Mouse (Mus musculus): Measurements from ENCODE around the gene Sdhaf4. TPM values are rescaled to one million over a fixed set of nuclear protein-coding genes. Genes with fewer than 3 reads are reported as not detected.

Sdhaf4 gene
- polyA plus RNA-seq, 1 experiment = 40.5 TPM

- Histone ChIP-seq H3K27me3 (ENCODE audit: control insufficient read depth, insufficient read depth, insufficient read length) (no peaks in the 10 kb centered on the region), H3K4me3 (no peak overlapping the region), H3K79me2 (ENCODE audit: control insufficient read depth, insufficient read depth) (no peaks in the 10 kb centered on the region), H3ac (ENCODE audit: control insufficient read depth, insufficient read length) (no peak overlapping the region), H3K36me3 (ENCODE audit: control insufficient read depth, insufficient read depth) (no peaks in the 10 kb centered on the region), H3K4me2 (ENCODE audit: low read depth) (no peak overlapping the region)
- TF ChIP-seq TCF12 (IDR thresholded peaks at IDR 0.05; ENCODE audit: insufficient read depth, poor library complexity, severe bottlenecking) = no peak
- no peak for TF ChIP-seq MYOD1 (IDR thresholded peaks at IDR 0.05; ENCODE audit: control insufficient read depth in 1 of 3, insufficient read length in 2 of 3, low read depth in 2 of 3)
- TF ChIP-seq TCF3 (IDR thresholded peaks at IDR 0.05; ENCODE audit: insufficient read length, low read depth) = no peak
- no peak for TF ChIP-seq USF1 (IDR thresholded peaks at IDR 0.05; ENCODE audit: low read depth)
- TF ChIP-seq E2F4 (IDR thresholded peaks at IDR 0.05; ENCODE audit: insufficient read depth) = no peak
- TF ChIP-seq POLR2A (IDR thresholded peaks at IDR 0.05; ENCODE audit: insufficient read length, low read depth) = no peak
These were observed 6.1 kb downstream of the Sdhaf4 start for GRCm38 (mm10) chr1:23999318-23999717.

GRCm38 (mm10) chr1:23998866-23999265, 6.6 kb downstream of the Sdhaf4 start:
- no peaks in the 10 kb centered on the region for H3K79me2 ChIP-seq (ENCODE audit: control insufficient read depth, insufficient read depth)
- H3K4me3 ChIP-seq = no peak overlapping the region
- no peak overlapping the region for H3ac ChIP-seq (ENCODE audit: control insufficient read depth, insufficient read length)
- no peaks in the 10 kb centered on the region for H3K36me3 ChIP-seq (ENCODE audit: control insufficient read depth, insufficient read depth)
- no peak for TF ChIP-seq MYOG (IDR thresholded peaks at IDR 0.05; ENCODE audit: control insufficient read depth in 1 of 3, insufficient read depth in 1 of 3, insufficient read length in 2 of 3, low read depth in 2 of 3)
- TF ChIP-seq MYOD1 (IDR thresholded peaks at IDR 0.05; ENCODE audit: control insufficient read depth in 1 of 3, insufficient read length in 2 of 3, low read depth in 2 of 3) = no peak
- TF ChIP-seq SRF (IDR thresholded peaks at IDR 0.05; ENCODE audit: control insufficient read depth, insufficient read length, low read depth) = no peak
- no peak overlapping the region for H3K4me2 ChIP-seq (ENCODE audit: low read depth)
- no peaks in the 10 kb centered on the region for H3K27me3 ChIP-seq (ENCODE audit: control insufficient read depth, insufficient read depth, insufficient read length)

GRCm38 (mm10) chr1:23998120-23998810, 7.2 kb downstream of the Sdhaf4 start:
- TF ChIP-seq SRF (IDR thresholded peaks at IDR 0.05; ENCODE audit: control insufficient read depth, insufficient read length, low read depth) (no peak), REST (IDR thresholded peaks at IDR 0.05; ENCODE audit: insufficient read depth, insufficient read length) (no peak), USF1 (IDR thresholded peaks at IDR 0.05; ENCODE audit: low read depth) (no peak), MYOD1 (IDR thresholded peaks at IDR 0.05; ENCODE audit: control insufficient read depth in 1 of 3, insufficient read length in 2 of 3, low read depth in 2 of 3) (no peak), POLR2A (IDR thresholded peaks at IDR 0.05; ENCODE audit: insufficient read length, low read depth) (no peak), MAX (IDR thresholded peaks at IDR 0.05; ENCODE audit: low read depth) (no peak), E2F4 (IDR thresholded peaks at IDR 0.05; ENCODE audit: insufficient read depth) (no peak), TCF12 (IDR thresholded peaks at IDR 0.05; ENCODE audit: insufficient read depth, poor library complexity, severe bottlenecking) (no peak), MYOG (IDR thresholded peaks at IDR 0.05; ENCODE audit: control insufficient read depth in 1 of 3, insufficient read depth in 1 of 3, insufficient read length in 2 of 3, low read depth in 2 of 3) (no peak), CEBPB (IDR thresholded peaks at IDR 0.05; ENCODE audit: insufficient read depth, poor library complexity, severe bottlenecking) (no peak)
- Histone ChIP-seq H3K36me3 (ENCODE audit: control insufficient read depth, insufficient read depth) (no peaks in the 10 kb centered on the region), H3K27me3 (ENCODE audit: control insufficient read depth, insufficient read depth, insufficient read length) (no peaks in the 10 kb centered on the region)

GRCm38 (mm10) chr1:23997493-23997892, 8.0 kb downstream of the Sdhaf4 start:
- Histone ChIP-seq H3K27me3 (ENCODE audit: control insufficient read depth, insufficient read depth, insufficient read length) (no peaks in the 10 kb centered on the region), H3ac (ENCODE audit: control insufficient read depth, insufficient read length) (no peak overlapping the region), H3K79me2 (ENCODE audit: control insufficient read depth, insufficient read depth) (no peaks in the 10 kb centered on the region), H3K4me2 (ENCODE audit: low read depth) (no peak overlapping the region), H3K36me3 (ENCODE audit: control insufficient read depth, insufficient read depth) (no peaks in the 10 kb centered on the region), H3K4me3 (no peak overlapping the region)
- TF ChIP-seq MYOG (IDR thresholded peaks at IDR 0.05; ENCODE audit: control insufficient read depth in 1 of 3, insufficient read depth in 1 of 3, insufficient read length in 2 of 3, low read depth in 2 of 3) = no peak
- no peak for TF ChIP-seq POLR2AphosphoS2 (IDR thresholded peaks at IDR 0.05; ENCODE audit: insufficient read length, low read depth)
- no peak for TF ChIP-seq MYOD1 (IDR thresholded peaks at IDR 0.05; ENCODE audit: control insufficient read depth in 1 of 3, insufficient read length in 2 of 3, low read depth in 2 of 3)
- no peak for TF ChIP-seq POLR2A (IDR thresholded peaks at IDR 0.05; ENCODE audit: insufficient read length, low read depth)
- no peak for TF ChIP-seq CEBPB (IDR thresholded peaks at IDR 0.05; ENCODE audit: insufficient read depth, poor library complexity, severe bottlenecking)
- TF ChIP-seq E2F4 (IDR thresholded peaks at IDR 0.05; ENCODE audit: insufficient read depth) = no peak
- no peak for TF ChIP-seq REST (IDR thresholded peaks at IDR 0.05; ENCODE audit: insufficient read depth, insufficient read length)
- TF ChIP-seq USF1 (IDR thresholded peaks at IDR 0.05; ENCODE audit: low read depth) = no peak
- no peak for TF ChIP-seq TCF3 (IDR thresholded peaks at IDR 0.05; ENCODE audit: insufficient read length, low read depth)
- TF ChIP-seq TCF12 (IDR thresholded peaks at IDR 0.05; ENCODE audit: insufficient read depth, poor library complexity, severe bottlenecking) = no peak
- no peak for TF ChIP-seq MAX (IDR thresholded peaks at IDR 0.05; ENCODE audit: low read depth)
- TF ChIP-seq SRF (IDR thresholded peaks at IDR 0.05; ENCODE audit: control insufficient read depth, insufficient read length, low read depth) = no peak

More at GRCm38 (mm10) chr1:23998120-23998810, 7.2 kb downstream of the Sdhaf4 start:
- Histone ChIP-seq H3K79me2 (ENCODE audit: control insufficient read depth, insufficient read depth) (no peaks in the 10 kb centered on the region), H3K4me2 (ENCODE audit: low read depth) (no peak overlapping the region), H3ac (ENCODE audit: control insufficient read depth, insufficient read length) (no peak overlapping the region), H3K4me3 (no peak overlapping the region)

GRCm38 (mm10) chr1:23995420-23995819, 10.0 kb downstream of the Sdhaf4 start:
- H3ac ChIP-seq (ENCODE audit: control insufficient read depth, insufficient read length) = no peak overlapping the region
- H3K4me2 ChIP-seq (ENCODE audit: low read depth) = no peak overlapping the region
- no peaks in the 10 kb centered on the region for H3K79me2 ChIP-seq (ENCODE audit: control insufficient read depth, insufficient read depth)
- H3K27me3 ChIP-seq (ENCODE audit: control insufficient read depth, insufficient read depth, insufficient read length) = no peaks in the 10 kb centered on the region
- H3K36me3 ChIP-seq (ENCODE audit: control insufficient read depth, insufficient read depth) = no peaks in the 10 kb centered on the region
- TF ChIP-seq POLR2A (IDR thresholded peaks at IDR 0.05; ENCODE audit: insufficient read length, low read depth) (no peak), TCF3 (IDR thresholded peaks at IDR 0.05; ENCODE audit: insufficient read length, low read depth) (no peak), E2F4 (IDR thresholded peaks at IDR 0.05; ENCODE audit: insufficient read depth) (no peak), USF1 (IDR thresholded peaks at IDR 0.05; ENCODE audit: low read depth) (no peak), SRF (IDR thresholded peaks at IDR 0.05; ENCODE audit: control insufficient read depth, insufficient read length, low read depth) (no peak), REST (IDR thresholded peaks at IDR 0.05; ENCODE audit: insufficient read depth, insufficient read length) (no peak), MYOG (IDR thresholded peaks at IDR 0.05; ENCODE audit: control insufficient read depth in 1 of 3, insufficient read depth in 1 of 3, insufficient read length in 2 of 3, low read depth in 2 of 3) (no peak), MAX (IDR thresholded peaks at IDR 0.05; ENCODE audit: low read depth) (no peak), CEBPB (IDR thresholded peaks at IDR 0.05; ENCODE audit: insufficient read depth, poor library complexity, severe bottlenecking) (no peak), POLR2AphosphoS2 (IDR thresholded peaks at IDR 0.05; ENCODE audit: insufficient read length, low read depth) (no peak)
- no peak overlapping the region for H3K4me3 ChIP-seq
